Mouse (Mus musculus) lung, postnatal 0 days (tissue): ENCODE measurements around the gene Rhbdd3.

Source experiments
- CTCF ChIP-seq: IDR thresholded peaks from 2 replicates; pipeline ENCODE4 v1.5.1; 2016; ENCODE audit warnings: antibody characterized with exemption, mild to moderate bottlenecking
- EP300 ChIP-seq: IDR thresholded peaks from 2 replicates; pipeline ENCODE4 v1.6.1; 2016; ENCODE audit warnings: antibody characterized with exemption, mild to moderate bottlenecking, control low read depth

GRCm38 (mm10) chr11:5054151-5054550, 44.6 kb upstream of the Rhbdd3 start:
- TF ChIP-seq CTCF (no peak), EP300 (no peak)
